Mouse (Mus musculus): ENCODE measurements around the gene Yme1l1.

The Yme1l1 gene

DNA sequence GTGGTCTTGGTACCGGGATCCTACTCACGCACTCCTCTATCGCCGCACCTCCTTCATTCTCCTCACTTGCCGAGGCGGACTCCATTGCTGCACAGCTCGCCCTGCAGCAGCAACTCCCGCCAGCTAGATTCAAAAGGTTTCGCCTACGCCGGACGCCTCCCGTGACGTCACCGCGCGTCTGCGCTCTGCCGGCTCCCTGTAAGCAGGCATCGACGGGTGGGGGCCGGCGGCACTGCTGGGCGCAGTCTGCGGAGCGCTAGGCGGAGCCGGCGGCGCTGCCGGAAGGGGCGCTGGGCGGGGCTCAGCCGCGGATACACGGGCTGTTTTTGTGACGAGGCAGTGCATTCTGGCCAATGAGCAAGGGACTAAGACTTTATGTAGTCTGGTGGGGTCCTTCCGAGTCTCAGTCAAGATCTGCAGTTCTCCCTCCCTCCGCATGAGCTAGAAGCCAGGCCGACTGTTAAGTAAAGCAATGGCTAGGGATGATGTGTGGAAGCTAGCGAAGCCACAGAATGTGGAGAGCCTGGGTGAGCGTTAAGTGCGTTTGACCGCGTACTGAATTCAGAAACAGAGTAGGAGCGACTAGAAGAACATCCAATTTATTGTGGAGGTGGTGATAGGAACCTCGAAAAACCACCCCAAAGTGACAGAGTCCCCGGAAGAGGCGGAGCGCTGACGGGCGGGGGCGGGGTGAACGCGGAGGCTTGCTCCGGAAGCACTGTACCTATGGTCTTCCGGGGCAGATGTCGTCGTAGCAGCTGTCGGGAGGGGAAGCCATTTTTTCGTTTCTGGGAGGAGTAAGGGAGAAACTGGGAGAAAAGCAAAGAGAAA is at the start of gene Yme1l1, which contains the start of gene Mastl:
Gene Yme1l1, plus strand, starts transcription at position 593 of the 831 bp plus-strand sequence.
Gene Mastl, minus strand, starts transcription at position 248 of the 831 bp plus-strand sequence.
- DNase-seq: peak; percentile 97 to 99

- DNase-seq: no peak
Observed at GRCm38 (mm10) chr2:23119573-23119972, 36.6 kb upstream of the Yme1l1 start.

- no peak for DNase-seq
Observed at GRCm38 (mm10) chr2:23155199-23155621, 959 bp upstream of the Yme1l1 start.

- no peak for DNase-seq
Observed at GRCm38 (mm10) chr2:23156608-23157081, 476 bp downstream of the Yme1l1 start.

DNA sequence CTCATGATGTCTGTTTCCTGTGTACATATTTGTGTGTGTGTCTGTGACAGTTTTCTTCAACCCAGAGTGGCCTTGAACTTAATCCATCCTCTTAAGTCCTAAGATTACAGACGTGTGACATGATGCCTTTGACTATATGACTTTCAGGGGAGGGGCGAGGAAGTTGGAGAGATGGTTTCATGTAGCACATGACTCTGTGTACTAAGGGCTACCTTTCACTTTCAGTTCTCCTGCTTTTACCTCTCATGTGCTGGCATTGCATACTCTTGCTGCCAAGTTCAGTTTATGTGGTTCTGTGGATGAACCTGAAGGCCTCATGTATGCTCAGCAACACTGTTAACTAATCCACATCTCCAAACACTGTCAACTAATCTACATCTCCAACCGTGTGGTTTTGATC is 16.1 kb downstream of the Yme1l1 start:
- DNase-seq: no peak

DNA sequence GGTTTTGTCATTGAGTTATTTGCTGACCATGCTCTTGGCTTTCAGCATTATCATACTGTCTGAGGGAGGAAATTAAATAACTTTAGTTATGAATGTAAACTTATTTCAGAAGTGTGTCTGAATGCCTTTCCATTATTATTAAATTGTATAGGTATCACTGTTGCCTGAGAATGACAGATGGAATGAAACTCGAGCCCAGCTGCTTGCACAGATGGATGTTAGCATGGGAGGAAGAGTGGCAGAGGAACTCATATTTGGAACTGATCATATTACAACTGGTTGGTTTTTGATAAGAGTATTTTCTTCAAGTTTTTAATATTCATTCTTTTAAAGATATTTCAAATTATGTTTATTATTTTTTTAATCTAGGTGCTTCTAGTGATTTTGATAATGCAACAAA is 38.2 kb downstream of the Yme1l1 start:
- DNase-seq: no peak

- DNase-seq: no peak
Observed at GRCm38 (mm10) chr2:23201034-23201433, 44.9 kb downstream of the Yme1l1 start.

- DNase-seq: no peak
Observed at GRCm38 (mm10) chr2:23202900-23203670, 46.9 kb downstream of the Yme1l1 start.

GRCm38 (mm10) chr2:23207070-23207526 is 50.9 kb downstream of the Yme1l1 start, which contains the start of gene 4931423N10Rik:
Gene 4931423N10Rik, plus strand, starts transcription at chr2:23207476.
- no peak for DNase-seq

- no peak for DNase-seq
Observed at GRCm38 (mm10) chr2:23213661-23214060, 57.5 kb downstream of the Yme1l1 start.

DNA sequence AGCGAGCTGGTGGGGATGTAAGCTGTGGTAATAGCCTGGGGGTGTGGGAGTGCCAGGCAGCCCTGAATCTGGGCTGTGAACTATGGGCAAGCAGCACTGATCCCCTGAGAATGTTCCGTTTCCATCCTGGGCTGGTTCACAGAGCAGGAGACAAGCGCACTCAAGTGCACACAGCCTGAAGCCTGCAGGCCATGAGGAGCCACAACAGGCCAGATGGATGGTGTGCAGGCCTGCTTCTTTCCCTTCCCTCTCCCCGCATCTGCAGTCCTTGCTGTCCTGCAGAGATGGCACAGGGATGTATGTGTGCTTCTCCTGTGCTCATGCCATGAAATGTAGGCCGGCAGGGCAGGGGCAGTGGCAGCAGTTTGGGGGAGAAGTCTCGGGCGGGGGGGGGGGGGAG is 69.0 kb downstream of the Yme1l1 start:
- DNase-seq: no peak

DNA sequence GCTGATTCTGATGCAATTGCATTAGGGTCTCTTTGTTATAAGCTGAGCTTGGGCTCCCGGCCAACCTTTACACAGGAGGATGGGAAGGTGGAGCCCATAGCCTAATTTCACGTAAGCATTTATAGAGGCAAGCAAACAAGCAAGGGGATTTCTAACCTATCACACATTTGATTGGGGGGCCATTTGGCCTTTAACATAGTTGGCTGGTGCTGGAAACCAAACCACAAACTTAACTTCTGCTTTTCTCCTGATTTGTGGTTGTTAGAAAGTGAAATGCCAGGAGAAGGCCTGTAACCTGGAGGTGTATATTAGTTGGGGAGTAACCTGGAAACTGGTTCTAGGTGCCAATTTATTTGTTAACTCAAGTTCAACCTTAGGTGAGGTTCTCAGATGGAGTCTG is 72.3 kb downstream of the Yme1l1 start:
- no peak for DNase-seq

- DNase-seq: no peak
Observed at GRCm38 (mm10) chr2:23234065-23234773, 78.0 kb downstream of the Yme1l1 start.

Measured in kidney, postnatal 25 days (tissue).